Mouse (Mus musculus) hindlimb bud, embryonic 11.5 days (tissue): ENCODE data around the gene Tmem126b.

Experiments
- DNase-seq: peaks from one replicate; pipeline ENCODE4 v3.0.0-alpha.2; 2012; ENCODE audit warnings: low read depth, low spot score; ENCODE audit errors: extremely low spot score

The Tmem126b gene

GRCm38 (mm10) chr7:90475793-90476312 lies at the start of gene Tmem126b:
Gene Tmem126b, minus strand, starts transcription at chr7:90476001.
- peak; percentile 95 for DNase-seq

GRCm38 (mm10) chr7:90512293-90512692 lies 36.5 kb upstream of the Tmem126b start:
- DNase-seq, result no peak

- no peak for DNase-seq
Observed at GRCm38 (mm10) chr7:90508124-90508523, 32.3 kb upstream of the Tmem126b start.

- DNase-seq, result no peak
Observed at GRCm38 (mm10) chr7:90482607-90483006, 6.8 kb upstream of the Tmem126b start.

GRCm38 (mm10) chr7:90476313-90477245 lies 778 bp upstream of the Tmem126b start, which contains the start of gene Dlg2:
Gene Dlg2, plus strand, starts transcription at chr7:90476672.
- DNase-seq, result no peak

GRCm38 (mm10) chr7:90473511-90473910 lies 2.3 kb downstream of the Tmem126b start:
- no peak for DNase-seq

- no peak for DNase-seq
Observed at GRCm38 (mm10) chr7:90461441-90461840, 14.4 kb downstream of the Tmem126b start.

- no peak for DNase-seq
Observed at GRCm38 (mm10) chr7:90460930-90461329, 14.9 kb downstream of the Tmem126b start.

- no peak for DNase-seq
Observed at GRCm38 (mm10) chr7:90460330-90460729, 15.5 kb downstream of the Tmem126b start.

- no peak for DNase-seq
Observed at GRCm38 (mm10) chr7:90457517-90457916, 18.3 kb downstream of the Tmem126b start.

GRCm38 (mm10) chr7:90456845-90457468 lies 18.8 kb downstream of the Tmem126b start, which contains the start of gene Tmem126a:
Gene Tmem126a, minus strand, starts transcription at chr7:90457229.
- peak; percentile 66 for DNase-seq

- DNase-seq, result no peak
Observed at GRCm38 (mm10) chr7:90456149-90456844, 19.5 kb downstream of the Tmem126b start.

- DNase-seq, result no peak
Observed at GRCm38 (mm10) chr7:90444206-90444605, 31.6 kb downstream of the Tmem126b start.

GRCm38 (mm10) chr7:90443101-90444091 lies 32.4 kb downstream of the Tmem126b start:
- DNase-seq, result no peak

GRCm38 (mm10) chr7:90442518-90443080 lies 33.2 kb downstream of the Tmem126b start, which contains the start of gene Crebzf:
Gene Crebzf, plus strand, starts transcription at chr7:90442729.
- peak; percentile 97 for DNase-seq

- DNase-seq, result no peak
Observed at GRCm38 (mm10) chr7:90442070-90442469, 33.7 kb downstream of the Tmem126b start.

GRCm38 (mm10) chr7:90440044-90440443 lies 35.8 kb downstream of the Tmem126b start:
- no peak for DNase-seq

- no peak for DNase-seq
Observed at GRCm38 (mm10) chr7:90432221-90432620, 43.6 kb downstream of the Tmem126b start.

GRCm38 (mm10) chr7:90427006-90427405 lies 48.8 kb downstream of the Tmem126b start:
- no peak for DNase-seq
